Mouse (Mus musculus) embryonic facial prominence, embryonic 12.5 days (tissue): ENCODE measurements around the gene Srrm4. TPM values are rescaled to one million over a fixed set of nuclear protein-coding genes. Genes with fewer than 3 reads are reported as not detected.
A peak's percentile ranks its signal among the peaks of the same experiment; 100 is the strongest.
"Not testable (repeated sequence)": the region's sequence is repeated elsewhere in the genome, so short reads cannot be mapped to it uniquely, and the experiment has no call there.

ENCODE experiments used
- ATAC-seq: fragments of 200-750 bp; cut with Nextera tagmentation; 2 replicates; pipeline ENCODE4 v1.8.0; 2017; ENCODE audit not compliant: insufficient number of reproducible peaks, insufficient read depth, low FRiP score, low TSS enrichment
- H3K27ac ChIP-seq: fragments of 300-500 bp; sonication (generic); 2 replicates; pipeline ENCODE4 v1.5.1; 2016; ENCODE audit warnings: mild to moderate bottlenecking
- H3K27me3 ChIP-seq: fragments of 300-500 bp; sonication (generic); 2 replicates; pipeline ENCODE4 v1.6.1; 2016; ENCODE audit warnings: mild to moderate bottlenecking, moderate library complexity
- H3K36me3 ChIP-seq: fragments of 300-500 bp; sonication (generic); 2 replicates; pipeline ENCODE4 v1.6.1; 2016; ENCODE audit warnings: mild to moderate bottlenecking
- H3K4me1 ChIP-seq: fragments of 300-500 bp; sonication (generic); 2 replicates; pipeline ENCODE4 v1.6.1; 2016
- H3K4me2 ChIP-seq: fragments of 300-500 bp; sonication (generic); replicated peaks from 2 replicates; pipeline ENCODE4 v1.6.1; 2016; ENCODE audit warnings: mild to moderate bottlenecking, moderate library complexity
- H3K4me3 ChIP-seq: fragments of 300-500 bp; sonication (generic); 2 replicates; pipeline ENCODE4 v1.5.1; 2016; ENCODE audit warnings: mild to moderate bottlenecking
- H3K9ac ChIP-seq: fragments of 300-500 bp; sonication (generic); 2 replicates; pipeline ENCODE4 v1.6.1; 2016; ENCODE audit warnings: mild to moderate bottlenecking, moderate library complexity
- H3K9me3 ChIP-seq: fragments of 300-500 bp; sonication (generic); 2 replicates; pipeline ENCODE4 v1.6.1; 2016; ENCODE audit warnings: mild to moderate bottlenecking, moderate library complexity
- WGBS: fragments of 180-500 bp; shearing (Covaris S2); methylation state at CpG from one replicate; pipeline ENCODE4 v1.1.7; 2016; 5-methylcytosine and 5-hydroxymethylcytosine counted together
- polyA plus RNA-seq: library from polyadenylated mRNA; unstranded; fragments of >200 nt; fragmentation: Nextera tagmentation; extraction: Ambion mirVana; gene quantifications from 2 replicates; pipeline ENCODE4 v1.2.1, GENCODE M21; 2016

The Srrm4 gene
- polyA plus RNA-seq, 1 experiment from 2014 or later: 2.4 TPM

GRCm38 (mm10) chr5:116434976-116435850 lies 156.4 kb downstream of the Srrm4 start:
- Histone ChIP-seq H3K9me3 (no peaks in the 10 kb centered on the region), H3K9ac (no peak overlapping the region), H3K27me3 (no peaks in the 10 kb centered on the region), H3K27ac (no peak overlapping the region), H3K4me1 (peaks cover 3% of the 10 kb centered on the region; the same call in 1 of the 2 replicates), H3K4me2 (no peak overlapping the region), H3K36me3 (no peaks in the 10 kb centered on the region), H3K4me3 (no peak overlapping the region)
- peak; percentile 5; the same call in 1 of the 2 replicates for ATAC-seq
- WGBS: 56% methylated on average over 13 of the region's 13 CpGs

- no peak for ATAC-seq
Measured at GRCm38 (mm10) chr5:116432871-116433270, 158.7 kb downstream of the Srrm4 start.

DNA sequence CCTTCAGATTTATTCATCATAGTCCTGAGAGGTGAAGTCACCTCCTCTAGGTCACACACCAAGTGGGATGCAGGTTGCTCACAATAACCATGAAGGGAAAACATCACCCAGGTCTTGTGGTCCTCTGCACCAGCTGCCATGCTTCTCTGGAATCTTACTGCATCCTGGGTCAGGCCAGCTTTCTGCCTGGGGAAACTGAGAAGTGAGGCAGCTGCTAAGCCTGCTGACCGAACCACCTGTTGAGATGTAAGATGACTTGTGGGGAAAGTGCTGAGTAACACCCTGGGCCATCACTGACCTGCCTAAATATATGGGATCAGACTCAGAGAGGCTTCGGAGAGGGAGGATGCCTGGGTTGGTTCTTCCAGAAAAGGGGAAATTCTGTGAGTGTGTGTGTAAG lies 164.9 kb downstream of the Srrm4 start:
- Histone ChIP-seq H3K4me2 (no peak overlapping the region), H3K27me3 (no peaks in the 10 kb centered on the region; the same call in 1 of the 2 replicates), H3K36me3 (no peaks in the 10 kb centered on the region), H3K27ac (no peak overlapping the region), H3K9me3 (no peaks in the 10 kb centered on the region), H3K4me3 (no peak overlapping the region), H3K9ac (no peak overlapping the region), H3K4me1 (peaks cover 11% of the 10 kb centered on the region)
- WGBS: 77% methylated on average over 2 of the region's 2 CpGs
- ATAC-seq: no peak

More at GRCm38 (mm10) chr5:116432871-116433270, 158.7 kb downstream of the Srrm4 start:
- Histone ChIP-seq H3K4me1 (peaks cover 3% of the 10 kb centered on the region; the same call in 1 of the 2 replicates), H3K36me3 (no peaks in the 10 kb centered on the region), H3K27me3 (no peaks in the 10 kb centered on the region), H3K27ac (no peak overlapping the region), H3K9me3 (no peaks in the 10 kb centered on the region), H3K4me2 (no peak overlapping the region), H3K9ac (no peak overlapping the region), H3K4me3 (no peak overlapping the region)
- WGBS: 32% methylated on average over 7 of the region's 7 CpGs

DNA sequence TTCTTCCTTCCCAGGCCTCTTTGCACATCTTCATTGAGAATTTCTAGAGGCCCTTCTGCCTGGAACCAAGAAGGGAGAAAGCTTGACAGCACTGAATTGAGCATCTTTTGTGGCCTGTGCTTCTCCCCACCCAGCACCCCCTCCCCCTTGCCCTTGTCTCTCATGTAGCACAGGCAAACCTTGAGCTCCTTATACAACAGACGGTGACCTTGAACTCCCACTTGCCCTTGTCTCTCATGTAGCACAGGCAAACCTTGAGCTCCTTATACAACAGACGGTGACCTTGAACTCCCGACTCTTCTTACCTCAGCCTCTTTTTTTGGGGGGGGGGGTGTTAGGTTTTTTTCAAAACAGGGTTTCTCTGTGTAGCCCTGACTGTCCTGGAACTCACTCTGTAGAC lies 165.9 kb downstream of the Srrm4 start:
- not testable (repeated sequence) for H3K36me3 ChIP-seq, H3K9ac ChIP-seq, H3K27ac ChIP-seq, ATAC-seq, H3K4me2 ChIP-seq, H3K27me3 ChIP-seq, H3K4me3 ChIP-seq, H3K9me3 ChIP-seq
- H3K4me1 ChIP-seq: peaks cover 13% of the 10 kb centered on the region
- 77% methylated on average over 3 of the region's 3 CpGs for WGBS

GRCm38 (mm10) chr5:116425273-116425672 lies 166.3 kb downstream of the Srrm4 start:
- Histone ChIP-seq H3K4me1 (peaks cover 17% of the 10 kb centered on the region), H3K9me3 (no peaks in the 10 kb centered on the region), H3K27ac (no peak overlapping the region), H3K4me3 (no peak overlapping the region), H3K27me3 (no peaks in the 10 kb centered on the region; the same call in 1 of the 2 replicates), H3K36me3 (no peaks in the 10 kb centered on the region), H3K4me2 (no peak overlapping the region), H3K9ac (no peak overlapping the region)
- 51% methylated on average over 7 of the region's 7 CpGs for WGBS
- ATAC-seq: no peak

GRCm38 (mm10) chr5:116423746-116424145 lies 167.9 kb downstream of the Srrm4 start:
- Histone ChIP-seq H3K27ac (no peak overlapping the region), H3K9ac (no peak overlapping the region), H3K27me3 (no peaks in the 10 kb centered on the region; the same call in 1 of the 2 replicates), H3K9me3 (no peaks in the 10 kb centered on the region), H3K36me3 (no peaks in the 10 kb centered on the region), H3K4me2 (no peak overlapping the region), H3K4me3 (no peak overlapping the region), H3K4me1 (peaks cover 20% of the 10 kb centered on the region)
- WGBS: 75% methylated on average over 8 of the region's 8 CpGs
- no peak for ATAC-seq

DNA sequence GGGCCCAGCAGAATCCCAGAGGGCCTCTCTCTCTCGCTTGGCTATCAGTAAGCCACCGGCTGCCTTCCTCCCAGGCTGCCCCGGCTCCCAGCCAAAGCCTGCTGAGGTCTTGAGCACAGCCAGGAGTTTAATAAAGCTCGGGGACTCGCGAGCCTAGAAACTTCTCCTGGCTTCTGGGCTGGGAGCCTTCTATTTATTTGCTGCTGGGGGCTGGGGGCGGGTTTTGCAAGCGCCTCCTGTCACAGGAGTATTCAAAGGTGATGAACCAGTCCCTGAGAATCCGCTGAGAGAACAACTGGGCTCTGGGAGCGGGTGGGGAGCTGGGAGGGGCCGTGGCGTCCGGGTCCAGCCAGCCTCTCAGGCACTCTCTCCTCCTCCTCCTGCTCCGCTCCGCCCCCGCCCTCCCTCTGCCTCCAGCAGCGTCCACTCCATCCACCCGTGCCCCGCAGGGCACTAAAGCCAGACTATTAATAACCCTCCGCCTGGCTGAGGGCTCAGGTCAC lies 168.9 kb downstream of the Srrm4 start, which contains the start of gene Hspb8:
Gene Hspb8, minus strand, starts transcription at position 166 of the 503 bp plus-strand sequence.
- H3K36me3 ChIP-seq: no peaks in the 10 kb centered on the region
- H3K4me2 ChIP-seq: peak within 1 kb of the TSS; percentile 58
- 0% methylated on average over 16 of the region's 20 CpGs for WGBS
- H3K4me3 ChIP-seq: peak within 1 kb of the TSS; percentile 30
- ATAC-seq: no peak; the same call in 1 of the 2 replicates
- H3K9ac ChIP-seq: peak within 1 kb of the TSS; percentile 24; the same call in 1 of the 2 replicates
- 0 out of 2 replicates have a peak within 1 kb of the TSS, but pooled peaks have one; percentile 46 for H3K27ac ChIP-seq
- H3K4me1 ChIP-seq: peaks cover 20% of the 10 kb centered on the region
- H3K9me3 ChIP-seq: no peaks in the 10 kb centered on the region
- H3K27me3 ChIP-seq: no peaks in the 10 kb centered on the region; the same call in 1 of the 2 replicates

DNA sequence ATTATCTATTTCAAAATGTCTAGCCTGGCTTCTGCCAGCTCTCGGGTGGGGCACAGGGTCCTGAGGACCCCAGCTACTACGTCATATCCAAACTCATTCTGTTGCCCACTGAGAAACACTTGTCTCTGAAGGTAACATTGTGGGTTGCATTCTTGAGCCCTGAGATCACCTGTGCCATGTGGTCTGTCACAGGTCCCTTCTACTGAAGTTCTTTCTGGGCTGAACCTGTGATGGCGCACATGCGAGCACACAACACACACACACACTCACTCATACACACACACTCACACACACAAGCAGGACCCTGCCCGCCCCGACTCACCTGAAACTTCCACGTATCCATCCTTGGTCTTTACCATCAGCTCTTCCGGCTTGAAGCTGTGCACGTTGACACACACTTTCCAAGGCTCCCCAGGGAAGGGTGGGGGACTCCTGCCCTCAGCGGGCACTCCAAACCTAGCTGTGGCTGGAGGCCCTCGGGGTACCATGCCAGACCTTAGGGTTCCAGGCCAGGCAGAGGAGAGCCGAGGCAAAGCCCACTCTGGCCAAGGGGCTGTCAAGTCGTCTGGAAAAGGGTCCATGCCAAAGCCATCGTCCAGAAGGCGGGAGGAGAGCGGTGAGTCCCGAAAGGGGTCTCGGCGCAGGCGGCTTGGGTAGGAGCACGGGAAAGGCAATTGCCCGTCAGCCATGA lies 169.7 kb downstream of the Srrm4 start:
- Histone ChIP-seq H3K27me3 (no peaks in the 10 kb centered on the region; the same call in 1 of the 2 replicates), H3K9me3 (no peaks in the 10 kb centered on the region), H3K4me1 (peaks cover 20% of the 10 kb centered on the region), H3K4me3 (peak overlapping the region; percentile 30), H3K4me2 (peak overlapping the region; percentile 58), H3K36me3 (no peaks in the 10 kb centered on the region), H3K27ac (0 out of 2 replicates have a peak overlapping the region, but pooled peaks have one; percentile 46), H3K9ac (peak overlapping the region; percentile 24; the same call in 1 of the 2 replicates)
- ATAC-seq: no peak
- 49% methylated on average over 22 of the region's 22 CpGs for WGBS

- Histone ChIP-seq H3K4me2 (peak overlapping the region; percentile 26; the same call in 1 of the 2 replicates), H3K27ac (peak overlapping the region; percentile 51; the same call in 1 of the 2 replicates), H3K9ac (no peak overlapping the region), H3K9me3 (no peaks in the 10 kb centered on the region), H3K36me3 (no peaks in the 10 kb centered on the region), H3K4me3 (0 out of 2 replicates have a peak overlapping the region, but pooled peaks have one; percentile 2), H3K27me3 (no peaks in the 10 kb centered on the region; the same call in 1 of the 2 replicates), H3K4me1 (peaks cover 26% of the 10 kb centered on the region)
- 16% methylated on average over 6 of the region's 6 CpGs for WGBS
- no peak for ATAC-seq
Measured at GRCm38 (mm10) chr5:116420759-116421225, 170.8 kb downstream of the Srrm4 start.

GRCm38 (mm10) chr5:116420213-116420612 lies 171.4 kb downstream of the Srrm4 start:
- H3K4me3 ChIP-seq: no peak overlapping the region
- peaks cover 26% of the 10 kb centered on the region for H3K4me1 ChIP-seq
- no peaks in the 10 kb centered on the region for H3K9me3 ChIP-seq
- H3K9ac ChIP-seq: no peak overlapping the region
- H3K27me3 ChIP-seq: no peaks in the 10 kb centered on the region; the same call in 1 of the 2 replicates
- H3K27ac ChIP-seq: no peak overlapping the region
- peak overlapping the region; percentile 26; the same call in 1 of the 2 replicates for H3K4me2 ChIP-seq
- 88% methylated on average over 1 of the region's 1 CpGs for WGBS
- H3K36me3 ChIP-seq: no peaks in the 10 kb centered on the region
- ATAC-seq: no peak
